Mouse (Mus musculus) layer of hippocampus, postnatal 10 days (tissue): ENCODE measurements at regions not wholly inside any gene's neighbourhood (a gene's known extent, or its start where the extent isn't known, plus 50 kb on each side); places are given as distances from the start of the nearest gene placed in this dataset.

Experiments used
- DNase-seq, 2 experiments: peaks; one replicate each; pipeline ENCODE4 v3.0.0; 2021; ENCODE audit warnings: low spot score in 2 of 2

GRCm38 (mm10) chr3:52861538-52861937 is 155.5 kb downstream of the Cog6 start:
- no peak for DNase-seq

- DNase-seq: no peak
These were observed 157.2 kb downstream of the Cog6 start for GRCm38 (mm10) chr3:52859848-52860247.

- DNase-seq: no peak
These were observed 157.7 kb downstream of the Cog6 start for GRCm38 (mm10) chr3:52859266-52859825.

- no peak for DNase-seq
These were observed 158.8 kb downstream of the Cog6 start for GRCm38 (mm10) chr3:52858259-52858658.

- DNase-seq: no peak
These were observed 160.0 kb downstream of the Cog6 start for GRCm38 (mm10) chr3:52857076-52857475.

GRCm38 (mm10) chr3:52854560-52854959 is 162.5 kb downstream of the Cog6 start:
- DNase-seq: no peak

- DNase-seq: no peak
These were observed 163.9 kb downstream of the Cog6 start for GRCm38 (mm10) chr3:52853126-52853525.

- no peak for DNase-seq
These were observed 171.9 kb downstream of the Cog6 start for GRCm38 (mm10) chr3:52845166-52845565.

- DNase-seq: peak; percentile 84 to 91
These were observed 173.0 kb downstream of the Cog6 start for GRCm38 (mm10) chr3:52843998-52844397.

- no peak for DNase-seq
These were observed 174.1 kb downstream of the Cog6 start for GRCm38 (mm10) chr3:52842866-52843425.

GRCm38 (mm10) chr3:52840160-52840953 is 176.7 kb downstream of the Cog6 start:
- no peak for DNase-seq

GRCm38 (mm10) chr3:52838020-52838419 is 179.0 kb downstream of the Cog6 start:
- DNase-seq: no peak

GRCm38 (mm10) chr3:52837527-52837926 is 179.5 kb downstream of the Cog6 start:
- DNase-seq: no peak

GRCm38 (mm10) chr3:52836780-52837179 is 180.3 kb downstream of the Cog6 start:
- no peak for DNase-seq

- DNase-seq: no peak
These were observed 184.6 kb downstream of the Cog6 start for GRCm38 (mm10) chr3:52832421-52832820.

- DNase-seq: no peak
These were observed 185.1 kb downstream of the Cog6 start for GRCm38 (mm10) chr3:52831986-52832385.

- DNase-seq: no peak
These were observed 186.9 kb downstream of the Cog6 start for GRCm38 (mm10) chr3:52830101-52830500.

GRCm38 (mm10) chr3:52829069-52829468 is 188.0 kb downstream of the Cog6 start:
- DNase-seq: no peak

- no peak for DNase-seq
These were observed 188.6 kb downstream of the Cog6 start for GRCm38 (mm10) chr3:52828473-52828872.

GRCm38 (mm10) chr3:52822848-52823247 is 194.2 kb downstream of the Cog6 start:
- DNase-seq: no peak

GRCm38 (mm10) chr3:52821450-52821849 is 195.6 kb downstream of the Cog6 start:
- DNase-seq: no peak

GRCm38 (mm10) chr3:52818401-52818800 is 198.6 kb downstream of the Cog6 start:
- no peak for DNase-seq

GRCm38 (mm10) chr3:52817416-52817815 is 199.6 kb downstream of the Cog6 start:
- DNase-seq: no peak
